Mouse (Mus musculus) megakaryocyte, embryonic 14.5 days (primary cell): ENCODE data around the gene Kctd11. TPM values are rescaled to one million over a fixed set of nuclear protein-coding genes. Genes with fewer than 3 reads are reported as not detected.

Experiments
- H3K27me3 ChIP-seq: replicated peaks from 2 replicates; pipeline ENCODE3; 2012; ENCODE audit warnings: inconsistent platforms
- H3K36me3 ChIP-seq: replicated peaks from 2 replicates; pipeline ENCODE3; 2012; ENCODE audit warnings: low read length, inconsistent platforms, mixed read lengths
- H3K4me1 ChIP-seq: 2 replicates; pipeline ENCODE4 v1.6.1; 2012; ENCODE audit warnings: inconsistent platforms
- H3K4me3 ChIP-seq: replicated peaks from 2 replicates; pipeline ENCODE3; 2012; ENCODE audit warnings: moderate library complexity, mild to moderate bottlenecking, inconsistent platforms
- H3K9me3 ChIP-seq: 2 replicates; pipeline ENCODE4 v1.6.1; 2012; ENCODE audit warnings: inconsistent platforms
- FLI1 ChIP-seq: IDR thresholded peaks from 2 replicates; pipeline ENCODE4 v1.6.1; 2012; ENCODE audit warnings: low read length, inconsistent platforms, mixed read lengths
- GATA1 ChIP-seq: IDR thresholded peaks from 3 replicates; pipeline ENCODE4 v1.6.1; 2012; ENCODE audit warnings: mixed read lengths, low read length, inconsistent platforms, borderline replicate concordance
- polyA plus RNA-seq: library from polyadenylated mRNA; stranded (reverse); fragments of >175 nt; gene quantifications from 2 replicates; pipeline ENCODE4 v1.2.3, GENCODE M21; 2012; ENCODE audit warnings: low replicate concordance; ENCODE audit not compliant: insufficient read depth

Gene Kctd11
- polyA plus RNA-seq, 1 experiment = 0.98 TPM

- H3K4me1 ChIP-seq = peaks cover 68% of the 10 kb centered on the region
Observed at GRCm38 (mm10) chr11:69881787-69882670, 823 bp upstream of the Kctd11 start.

GRCm38 (mm10) chr11:69880506-69880852, 727 bp downstream of the Kctd11 start:
- TF ChIP-seq FLI1 = no peak
- no peak for TF ChIP-seq GATA1
- Histone ChIP-seq H3K4me1 (peaks cover 80% of the 10 kb centered on the region), H3K9me3 (no peaks in the 10 kb centered on the region), H3K4me3 (peak overlapping the region; percentile 95), H3K36me3 (peaks cover 30% of the 10 kb centered on the region), H3K27me3 (no peaks in the 10 kb centered on the region)

More at GRCm38 (mm10) chr11:69881787-69882670, 823 bp upstream of the Kctd11 start:
- peaks cover 46% of the 10 kb centered on the region for H3K36me3 ChIP-seq
- no peaks in the 10 kb centered on the region for H3K27me3 ChIP-seq
- TF ChIP-seq FLI1 (no peak), GATA1 (no peak)
- H3K9me3 ChIP-seq = no peaks in the 10 kb centered on the region
- peak overlapping the region; percentile 95 for H3K4me3 ChIP-seq

- TF ChIP-seq FLI1 (no peak), GATA1 (no peak)
- peaks cover under 1% of the 10 kb centered on the region for H3K27me3 ChIP-seq
Observed at GRCm38 (mm10) chr11:69879711-69880110, 1.5 kb downstream of the Kctd11 start.

GRCm38 (mm10) chr11:69878952-69879351, 2.3 kb downstream of the Kctd11 start:
- no peaks in the 10 kb centered on the region for H3K9me3 ChIP-seq
- H3K4me3 ChIP-seq = peak overlapping the region; percentile 95
- H3K27me3 ChIP-seq = peaks cover 6% of the 10 kb centered on the region
- peaks cover 15% of the 10 kb centered on the region for H3K36me3 ChIP-seq
- H3K4me1 ChIP-seq = peaks cover 78% of the 10 kb centered on the region
- no peak for TF ChIP-seq FLI1
- TF ChIP-seq GATA1 = no peak

More at GRCm38 (mm10) chr11:69879711-69880110, 1.5 kb downstream of the Kctd11 start:
- H3K4me1 ChIP-seq = peaks cover 84% of the 10 kb centered on the region
- H3K4me3 ChIP-seq = peak overlapping the region; percentile 95
- peaks cover 22% of the 10 kb centered on the region for H3K36me3 ChIP-seq
- H3K9me3 ChIP-seq = no peaks in the 10 kb centered on the region

GRCm38 (mm10) chr11:69878399-69878798, 2.8 kb downstream of the Kctd11 start:
- TF ChIP-seq FLI1 = no peak
- no peak for TF ChIP-seq GATA1
- H3K4me3 ChIP-seq = peak overlapping the region; percentile 40

GRCm38 (mm10) chr11:69877878-69878277, 3.3 kb downstream of the Kctd11 start, which contains the start of gene Tmem95:
Tmem95 (minus strand) TSS chr11:69878018.
- TF ChIP-seq FLI1 (no peak), GATA1 (no peak)
- Histone ChIP-seq H3K9me3 (no peaks in the 10 kb centered on the region), H3K4me3 (peak within 1 kb of the TSS; percentile 67), H3K36me3 (peaks cover 5% of the 10 kb centered on the region), H3K4me1 (peaks cover 73% of the 10 kb centered on the region), H3K27me3 (peaks cover 6% of the 10 kb centered on the region)

More at GRCm38 (mm10) chr11:69878399-69878798, 2.8 kb downstream of the Kctd11 start:
- Histone ChIP-seq H3K36me3 (peaks cover 9% of the 10 kb centered on the region), H3K27me3 (peaks cover 6% of the 10 kb centered on the region), H3K9me3 (no peaks in the 10 kb centered on the region), H3K4me1 (peaks cover 73% of the 10 kb centered on the region)

- H3K27me3 ChIP-seq = peaks cover 6% of the 10 kb centered on the region
- H3K4me3 ChIP-seq = peak overlapping the region; percentile 67
- TF ChIP-seq GATA1 (no peak), FLI1 (no peak)
- H3K36me3 ChIP-seq = peaks cover 2% of the 10 kb centered on the region
- peaks cover 67% of the 10 kb centered on the region for H3K4me1 ChIP-seq
- H3K9me3 ChIP-seq = no peaks in the 10 kb centered on the region
Observed at GRCm38 (mm10) chr11:69876867-69877266, 4.3 kb downstream of the Kctd11 start.

GRCm38 (mm10) chr11:69876186-69876585, 5.0 kb downstream of the Kctd11 start:
- H3K4me1 ChIP-seq = peaks cover 60% of the 10 kb centered on the region
- peak overlapping the region; percentile 42 for H3K4me3 ChIP-seq

GRCm38 (mm10) chr11:69872451-69872850, 8.8 kb downstream of the Kctd11 start:
- Histone ChIP-seq H3K4me3 (no peak overlapping the region), H3K27me3 (peaks cover 18% of the 10 kb centered on the region), H3K9me3 (no peaks in the 10 kb centered on the region), H3K4me1 (peaks cover 23% of the 10 kb centered on the region), H3K36me3 (no peaks in the 10 kb centered on the region)
- TF ChIP-seq GATA1 (no peak), FLI1 (no peak)

More at GRCm38 (mm10) chr11:69876186-69876585, 5.0 kb downstream of the Kctd11 start:
- TF ChIP-seq FLI1 (no peak), GATA1 (no peak)
- peaks cover 2% of the 10 kb centered on the region for H3K36me3 ChIP-seq
- no peaks in the 10 kb centered on the region for H3K9me3 ChIP-seq
- H3K27me3 ChIP-seq = peaks cover 6% of the 10 kb centered on the region

GRCm38 (mm10) chr11:69871822-69872221, 9.4 kb downstream of the Kctd11 start:
- Histone ChIP-seq H3K9me3 (no peaks in the 10 kb centered on the region), H3K27me3 (peaks cover 24% of the 10 kb centered on the region), H3K36me3 (no peaks in the 10 kb centered on the region), H3K4me1 (peaks cover 22% of the 10 kb centered on the region), H3K4me3 (no peak overlapping the region)
- TF ChIP-seq FLI1 (no peak), GATA1 (no peak)
